Mouse (Mus musculus): ENCODE measurements around the gene Ranbp17.

GRCm38 (mm10) chr11:33394093-33394492 is 119.5 kb downstream of the Ranbp17 start:
- TF ChIP-seq CTCF (IDR thresholded peaks at IDR 0.05; ENCODE audit: low read depth, low read length): no peak
- TF ChIP-seq POLR2A (IDR thresholded peaks at IDR 0.05; ENCODE audit: extremely low read depth, insufficient read depth, low read length): no peak
